Mouse (Mus musculus): ENCODE measurements around the gene Slc45a3.

GRCm38 (mm10) chr1:131989476-131989875, 26.7 kb downstream of the Slc45a3 start:
- TF ChIP-seq CTCF (conservative IDR thresholded peaks at IDR 0.05; ENCODE audit: low read length) (no peak), POU5F1 (IDR thresholded peaks at IDR 0.05; ENCODE audit: borderline replicate concordance, low read length) (no peak), NANOG (IDR thresholded peaks at IDR 0.05; ENCODE audit: borderline replicate concordance, low read length) (no peak)

Data from E14TG2a.4 (cell line).